Mouse (Mus musculus): ENCODE results near the gene Pitpnm2.

DNA sequence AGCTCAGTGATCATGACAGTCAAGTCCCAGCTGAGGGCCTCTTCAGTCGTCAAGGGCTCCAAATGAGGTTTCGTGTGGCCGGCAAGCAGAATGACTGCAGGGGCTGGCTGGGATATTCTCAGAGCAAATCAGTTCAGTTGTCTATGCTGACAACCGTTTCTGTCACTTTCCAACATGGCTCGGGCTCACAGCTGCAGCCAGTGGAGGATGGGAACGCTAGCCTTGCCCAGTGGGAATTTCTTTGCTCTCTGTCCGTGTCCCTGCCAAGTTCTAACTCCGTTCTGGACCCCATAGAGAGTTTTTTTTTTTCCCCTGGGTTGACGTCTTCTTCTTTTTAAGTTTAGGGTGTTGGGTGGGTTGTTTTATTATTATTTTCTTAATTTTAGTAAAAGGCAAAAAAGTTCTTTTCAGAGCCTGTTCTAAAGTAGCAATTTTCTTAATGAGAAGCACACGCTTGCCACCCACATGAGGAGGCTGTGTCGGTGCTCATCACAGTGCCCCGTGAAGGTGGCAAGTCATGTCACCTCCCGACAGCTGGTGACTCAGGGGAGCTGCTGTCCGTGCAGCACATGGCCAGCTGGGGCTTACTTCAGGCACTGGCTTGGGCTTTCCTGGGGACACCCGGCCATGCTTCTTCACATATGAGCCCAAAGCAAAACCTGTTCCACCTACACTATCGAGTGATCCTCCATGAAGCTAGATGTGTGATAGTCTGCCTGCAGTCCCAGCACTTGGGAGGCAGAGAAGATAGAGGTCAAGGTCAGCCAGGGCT lies 25.1 kb downstream of the Pitpnm2 start:
- TF ChIP-seq POLR2A (IDR thresholded peaks at IDR 0.05; ENCODE audit: borderline replicate concordance, control insufficient read depth, low read depth, low read length) (no peak), CTCF (IDR thresholded peaks at IDR 0.05; ENCODE audit: control insufficient read depth, insufficient read depth, low read length) (no peak)

All from bone marrow, adult 2 months (tissue).